Mouse (Mus musculus) heart, postnatal 0 days (tissue): ENCODE data around the gene Spata21. TPM values are rescaled to one million over a fixed set of nuclear protein-coding genes. Genes with fewer than 3 reads are reported as not detected.
"Not testable (repeated sequence)": the region's sequence is repeated elsewhere in the genome, so short reads cannot be mapped to it uniquely, and the experiment has no call there.

Experiments used
- ATAC-seq: fragments of 200-750 bp; cut with Nextera tagmentation; 2 replicates; pipeline ENCODE4 v1.8.0; 2017; ENCODE audit warnings: low read depth, moderate number of reproducible peaks, moderate library complexity; ENCODE audit not compliant: insufficient read depth
- DNase-seq: peaks from one replicate; pipeline ENCODE4 v3.0.0-alpha.2; 2016; ENCODE audit warnings: low spot score
- H3K27ac ChIP-seq: fragments of 300-500 bp; sonication (generic); 2 replicates; pipeline ENCODE4 v1.5.1; 2014; ENCODE audit warnings: low read depth, mild to moderate bottlenecking
- H3K27me3 ChIP-seq: fragments of 300-500 bp; sonication (generic); 2 replicates; pipeline ENCODE4 v1.6.1; 2014; ENCODE audit warnings: low read length, mixed read lengths; ENCODE audit not compliant: control insufficient read depth, insufficient read depth
- H3K36me3 ChIP-seq: fragments of 300-500 bp; sonication (generic); replicated peaks from 2 replicates; pipeline ENCODE4 v1.6.1; 2014; ENCODE audit warnings: low read length, mixed read lengths; ENCODE audit not compliant: control insufficient read depth, insufficient read depth
- H3K4me1 ChIP-seq: fragments of 300-500 bp; sonication (generic); 2 replicates; pipeline ENCODE4 v1.6.1; 2014; ENCODE audit warnings: antibody characterized with exemption; ENCODE audit not compliant: control insufficient read depth, insufficient read depth
- H3K4me2 ChIP-seq: fragments of 300-500 bp; sonication (generic); 2 replicates; pipeline ENCODE4 v1.6.1; 2014; ENCODE audit warnings: low read depth, mild to moderate bottlenecking, low read length, moderate library complexity
- H3K4me3 ChIP-seq: fragments of 300-500 bp; sonication (generic); 2 replicates; pipeline ENCODE4 v1.5.1; 2014; ENCODE audit warnings: low read depth, low read length
- H3K9ac ChIP-seq: fragments of 300-500 bp; sonication (generic); replicated peaks from 2 replicates; pipeline ENCODE4 v1.6.1; 2014; ENCODE audit warnings: low read depth, low read length, mixed read lengths
- H3K9me3 ChIP-seq: fragments of 300-500 bp; sonication (generic); replicated peaks from 2 replicates; pipeline ENCODE4 v1.6.1; 2016; ENCODE audit warnings: low read length; ENCODE audit not compliant: control insufficient read depth
- CTCF ChIP-seq: IDR thresholded peaks from 2 replicates; pipeline ENCODE4 v1.5.1; 2016; ENCODE audit warnings: antibody characterized with exemption, control low read depth, low read depth
- EP300 ChIP-seq: IDR thresholded peaks from 2 replicates; pipeline ENCODE4 v1.6.1; 2016; ENCODE audit warnings: antibody characterized with exemption, low read depth
- WGBS: fragments of 180-500 bp; shearing (Covaris S2); extraction: QIAGEN DNeasy Blood & Tissue Kit; methylation state at CpG from one replicate; pipeline ENCODE4 v1.1.7; 2014; 5-methylcytosine and 5-hydroxymethylcytosine counted together
- polyA plus RNA-seq: library from polyadenylated mRNA; unstranded; fragments of >200 nt; fragmentation: Nextera tagmentation; extraction: Ambion mirVana; gene quantifications from 2 replicates; pipeline ENCODE4 v1.2.1, GENCODE M21; 2015
- total RNA-seq: library from RNA; depleted of rRNA; stranded (reverse); fragments of >200 nt; gene quantifications from 2 replicates; pipeline ENCODE4 v1.2.3, GENCODE M21; 2014; ENCODE audit warnings: low replicate concordance

Spata21 gene
- total and polyA plus RNA-seq, 2 experiments from 2014 or later, result not detected

DNA sequence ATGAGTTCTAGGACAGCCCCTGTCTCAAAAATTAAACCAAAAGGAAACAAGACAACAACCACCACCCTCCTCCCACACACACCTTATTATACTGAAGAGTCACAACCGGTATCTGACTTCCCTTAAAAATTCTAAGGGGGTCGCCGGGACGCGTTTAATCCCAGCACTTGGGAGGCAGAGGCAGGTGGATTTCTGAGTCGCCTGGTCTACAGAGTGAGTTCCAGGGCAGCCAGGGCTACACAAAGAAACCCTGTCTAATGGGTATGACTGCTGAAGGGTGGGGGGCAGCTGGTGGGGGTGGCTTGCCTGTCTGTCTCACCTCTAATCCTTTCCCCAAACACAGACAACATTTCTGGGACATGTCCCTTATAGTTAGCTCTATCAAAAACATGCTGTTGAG is 52.8 kb downstream of the Spata21 start:
- H3K9ac ChIP-seq, result no peak overlapping the region
- peaks cover 21% of the 10 kb centered on the region for H3K4me1 ChIP-seq
- no peak for TF ChIP-seq CTCF
- no peak for TF ChIP-seq EP300
- no peaks in the 10 kb centered on the region for H3K36me3 ChIP-seq
- no peak overlapping the region for H3K27ac ChIP-seq
- H3K27me3 ChIP-seq, result no peaks in the 10 kb centered on the region
- no peak overlapping the region for H3K4me3 ChIP-seq
- no peaks in the 10 kb centered on the region for H3K9me3 ChIP-seq
- 84% methylated on average over 6 of the region's 6 CpGs for WGBS
- no peak overlapping the region for H3K4me2 ChIP-seq
- no peak for DNase-seq
- ATAC-seq, result no peak

DNA sequence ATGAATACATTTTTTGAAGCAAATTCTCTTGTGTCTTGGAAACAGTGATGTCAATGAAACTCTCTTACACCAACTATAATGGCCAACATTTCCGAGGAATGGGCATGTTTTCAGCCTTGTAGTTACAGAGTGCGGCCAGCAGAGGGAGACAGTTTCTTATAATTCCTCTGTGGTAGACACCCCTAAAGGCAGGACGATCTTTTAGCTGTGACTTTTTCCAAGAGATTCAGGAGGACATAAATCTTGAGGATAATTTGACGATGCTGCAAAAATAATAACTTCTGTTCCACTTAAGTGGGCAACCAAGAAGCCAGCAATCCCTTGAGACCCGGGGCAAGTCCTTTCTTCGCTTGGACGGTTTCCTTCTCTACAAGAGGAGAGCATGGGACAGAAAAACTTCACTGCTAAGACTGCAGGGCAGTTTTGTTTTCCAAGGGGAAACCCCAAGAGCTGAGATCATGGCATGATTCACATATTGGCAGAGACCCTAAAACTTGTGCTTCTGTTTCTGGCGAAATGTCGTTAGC is 54.2 kb downstream of the Spata21 start:
- Histone ChIP-seq H3K4me1 (peaks cover 14% of the 10 kb centered on the region), H3K9me3 (no peaks in the 10 kb centered on the region), H3K36me3 (no peaks in the 10 kb centered on the region), H3K27ac (peak overlapping the region; percentile 5; the same call in 1 of the 2 replicates), H3K27me3 (no peaks in the 10 kb centered on the region), H3K4me2 (peak overlapping the region; percentile 43; the same call in 1 of the 2 replicates), H3K9ac (0 out of 2 replicates have a peak overlapping the region, but pooled peaks have one; percentile 25), H3K4me3 (no peak overlapping the region)
- peak; percentile 89 for TF ChIP-seq CTCF
- no peak for TF ChIP-seq EP300
- no peak for ATAC-seq
- 15% methylated on average over 9 of the region's 9 CpGs for WGBS
- peak; percentile 77 for DNase-seq

DNA sequence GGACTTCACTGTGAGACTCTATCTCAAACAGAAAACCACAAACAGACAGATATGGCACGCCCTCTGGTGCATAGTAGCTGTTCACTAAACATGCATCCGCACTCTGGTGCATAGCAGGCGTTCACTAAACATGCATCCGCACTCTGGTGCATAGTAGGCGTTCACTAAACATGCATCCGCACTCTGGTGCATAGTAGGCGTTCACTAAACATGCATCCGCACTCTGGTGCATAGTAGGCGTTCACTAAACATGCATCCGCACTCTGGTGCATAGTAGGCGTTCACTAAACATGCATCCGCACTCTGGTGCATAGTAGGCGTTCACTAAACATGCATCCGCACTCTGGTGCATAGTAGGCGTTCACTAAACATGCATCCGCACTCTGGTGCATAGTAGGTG is 57.0 kb downstream of the Spata21 start:
- H3K4me1 ChIP-seq, result peaks cover 13% of the 10 kb centered on the region; the same call in 1 of the 2 replicates
- H3K9ac ChIP-seq, DNase-seq, H3K4me3 ChIP-seq, H3K27ac ChIP-seq, H3K27me3 ChIP-seq, ATAC-seq, H3K4me2 ChIP-seq, H3K36me3 ChIP-seq, H3K9me3 ChIP-seq: not testable (repeated sequence)
- WGBS, result 92% methylated on average over 8 of the region's 16 CpGs

DNA sequence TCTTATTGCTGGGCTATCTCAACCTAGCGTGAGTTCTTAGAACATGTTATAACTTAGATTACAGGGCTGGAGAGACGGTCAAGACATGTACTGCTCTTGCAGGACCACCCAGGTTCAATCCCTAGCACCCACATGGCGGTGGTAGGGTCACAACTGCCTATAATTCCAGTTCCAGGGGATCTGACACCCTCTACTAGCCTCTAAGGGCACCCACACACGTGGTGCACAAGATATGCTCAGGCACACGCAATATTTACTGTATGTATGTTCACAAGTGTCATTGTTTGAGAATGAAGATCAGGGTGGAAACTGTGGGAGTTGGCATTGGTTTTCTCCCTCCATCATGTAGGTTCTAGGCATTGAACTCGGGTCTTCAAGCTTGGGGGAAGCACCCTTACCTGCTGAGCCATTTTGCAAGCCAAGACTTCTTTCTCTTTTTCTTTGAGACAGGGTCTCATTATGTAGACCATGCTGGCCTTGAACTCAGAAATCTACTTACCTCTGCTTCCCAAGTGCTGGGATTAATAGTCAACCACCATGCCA is 58.4 kb downstream of the Spata21 start:
- Histone ChIP-seq H3K4me2 (peak overlapping the region; percentile 87), H3K36me3 (no peaks in the 10 kb centered on the region), H3K4me1 (peaks cover 13% of the 10 kb centered on the region; the same call in 1 of the 2 replicates), H3K27ac (peak overlapping the region; percentile 94), H3K9me3 (no peaks in the 10 kb centered on the region), H3K9ac (no peak overlapping the region), H3K4me3 (no peak overlapping the region), H3K27me3 (no peaks in the 10 kb centered on the region)
- ATAC-seq (no peak), DNase-seq (no peak)
- TF ChIP-seq EP300 (no peak), CTCF (no peak)
- 87% methylated on average over 6 of the region's 6 CpGs for WGBS

DNA sequence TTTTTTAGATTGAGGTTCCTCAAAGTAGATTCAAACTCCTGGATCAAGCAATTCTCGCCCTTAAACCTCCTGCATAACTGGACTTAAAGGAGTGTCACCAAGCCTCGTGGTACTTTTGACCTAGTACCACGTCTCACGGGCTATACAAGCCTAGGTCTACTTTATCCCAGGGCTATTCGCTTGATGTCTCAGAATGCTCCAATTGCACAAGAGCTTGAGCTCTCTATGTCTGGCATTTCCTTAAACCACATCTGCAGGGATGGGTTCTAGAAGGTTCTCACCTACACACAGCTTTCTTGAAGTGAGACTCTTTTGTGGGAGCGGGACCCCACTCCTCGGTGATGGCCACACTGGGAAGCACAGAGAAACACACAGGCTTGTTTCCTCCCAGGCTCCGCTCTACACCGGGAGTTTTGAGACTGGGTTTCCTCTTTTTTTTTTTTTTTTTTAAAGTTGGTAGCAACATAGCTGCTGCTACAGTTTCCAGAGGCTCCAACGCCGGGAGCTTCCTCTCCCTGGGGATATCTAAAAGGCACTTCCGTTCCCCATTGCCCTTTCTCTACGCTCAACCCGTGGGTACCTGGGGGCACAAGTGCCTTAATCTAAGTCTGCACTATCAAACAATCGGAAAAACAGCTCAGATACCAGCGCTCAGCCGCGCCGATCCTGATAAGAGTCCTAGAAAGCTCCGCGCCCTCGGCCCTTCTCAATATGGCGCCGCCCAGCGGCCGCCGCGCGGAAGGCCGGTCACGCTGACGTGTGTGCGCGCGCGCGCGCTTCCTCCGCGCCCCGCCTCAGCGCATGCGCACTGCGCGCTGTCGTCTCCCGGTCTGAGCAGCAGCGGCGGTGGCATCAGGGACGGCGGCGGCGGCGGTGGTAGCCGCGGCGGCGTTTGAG is 59.2 kb downstream of the Spata21 start, which contains the start of gene Fbxo42:
Gene Fbxo42 (plus strand): TSS at position 802 of the 897 bp plus-strand sequence.
- 7% methylated on average over 45 of the region's 58 CpGs for WGBS
- Histone ChIP-seq H3K9me3 (no peaks in the 10 kb centered on the region), H3K36me3 (no peaks in the 10 kb centered on the region), H3K4me3 (peak within 1 kb of the TSS; percentile 94), H3K4me2 (peak within 1 kb of the TSS; percentile 87), H3K27ac (peak within 1 kb of the TSS; percentile 94), H3K4me1 (peaks cover 13% of the 10 kb centered on the region; the same call in 1 of the 2 replicates), H3K27me3 (no peaks in the 10 kb centered on the region), H3K9ac (peak within 1 kb of the TSS; percentile 92)
- peak; percentile 91 for ATAC-seq
- TF ChIP-seq CTCF, result peak; percentile 35
- TF ChIP-seq EP300, result no peak; the same call in 1 of the 2 replicates
- DNase-seq, result peak; percentile 90
